Mouse (Mus musculus) heart, embryonic 11.5 days (tissue): ENCODE measurements around the gene Nisch. TPM values are rescaled to one million over a fixed set of nuclear protein-coding genes. Genes with fewer than 3 reads are reported as not detected.
A peak's percentile ranks its signal among the peaks of the same experiment; 100 is the strongest.

Experiments used
- ATAC-seq: fragments of 200-750 bp; cut with Nextera tagmentation; replicated peaks from 2 replicates; pipeline ENCODE4 v1.8.0; 2017; ENCODE audit warnings: moderate library complexity; ENCODE audit not compliant: insufficient number of reproducible peaks, low FRiP score, low TSS enrichment
- H3K27ac ChIP-seq: fragments of 300-500 bp; sonication (generic); 2 replicates; pipeline ENCODE4 v1.5.1; 2014; ENCODE audit warnings: mild to moderate bottlenecking, low read depth, low read length
- H3K27me3 ChIP-seq: fragments of 300-500 bp; sonication (generic); 2 replicates; pipeline ENCODE4 v1.6.1; 2014; ENCODE audit warnings: mild to moderate bottlenecking, low read length, mixed read lengths; ENCODE audit not compliant: control insufficient read depth, insufficient read depth
- H3K36me3 ChIP-seq: fragments of 300-500 bp; sonication (generic); 2 replicates; pipeline ENCODE4 v1.6.1; 2014; ENCODE audit warnings: mild to moderate bottlenecking, low read length, moderate library complexity, mixed read lengths; ENCODE audit not compliant: control insufficient read depth, insufficient read depth
- H3K4me1 ChIP-seq: fragments of 300-500 bp; sonication (generic); 2 replicates; pipeline ENCODE4 v1.6.1; 2014; ENCODE audit warnings: low read length; ENCODE audit not compliant: control insufficient read depth, insufficient read depth
- H3K4me2 ChIP-seq: fragments of 300-500 bp; sonication (generic); 2 replicates; pipeline ENCODE4 v1.6.1; 2014; ENCODE audit warnings: mild to moderate bottlenecking, moderate library complexity
- H3K4me3 ChIP-seq: fragments of 300-500 bp; sonication (generic); 2 replicates; pipeline ENCODE4 v1.5.1; 2014; ENCODE audit warnings: low read depth, low read length
- H3K9ac ChIP-seq: fragments of 300-500 bp; sonication (generic); 2 replicates; pipeline ENCODE4 v1.6.1; 2014; ENCODE audit warnings: mild to moderate bottlenecking, low read depth, low read length, moderate library complexity
- H3K9me3 ChIP-seq: fragments of 300-500 bp; sonication (generic); replicated peaks from 2 replicates; pipeline ENCODE4 v1.6.1; 2016; ENCODE audit warnings: low read length; ENCODE audit not compliant: control insufficient read depth
- WGBS: fragments of 180-500 bp; shearing (Covaris S2); extraction: QIAGEN DNeasy Blood & Tissue Kit; methylation state at CpG from one replicate; pipeline ENCODE4 v1.1.7; 2014; ENCODE audit not compliant: insufficient replicate concordance; 5-methylcytosine and 5-hydroxymethylcytosine counted together
- polyA plus RNA-seq: library from polyadenylated mRNA; unstranded; fragments of >200 nt; fragmentation: Nextera tagmentation; extraction: Ambion mirVana; gene quantifications from 2 replicates; pipeline ENCODE4 v1.2.1, GENCODE M21; 2014

Gene Nisch
- polyA plus RNA-seq, 1 experiment from 2014 or later, result 286 TPM

DNA sequence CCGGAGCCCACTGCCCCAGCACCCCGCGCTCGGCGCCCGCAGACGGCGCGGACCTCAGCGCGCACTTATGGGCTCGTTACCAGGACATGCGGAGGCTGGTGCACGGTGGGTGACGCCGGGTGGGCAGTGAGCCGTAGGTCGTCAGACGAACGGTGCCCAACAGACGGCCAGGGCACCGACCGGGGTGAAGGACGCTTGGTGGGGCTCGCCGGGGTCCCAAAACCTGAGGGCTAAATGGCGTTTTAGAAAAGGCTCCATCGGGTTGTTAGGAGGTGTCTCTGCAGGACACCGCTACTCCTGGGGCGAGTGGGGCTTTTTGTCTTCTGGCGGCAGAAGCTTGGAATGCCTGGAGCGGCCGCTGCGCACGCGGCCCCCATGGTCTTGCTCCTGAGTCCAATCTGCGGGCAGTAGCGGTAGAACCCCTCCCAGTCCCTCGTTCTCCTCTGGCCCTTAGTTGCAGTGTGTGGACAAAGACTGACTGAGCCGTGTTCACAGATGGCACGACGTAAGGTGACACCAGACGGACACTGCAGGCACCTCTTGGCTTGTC lies 85.4 kb downstream of the Nisch start:
- peak; percentile 4; the same call in 1 of the 2 replicates for ATAC-seq

DNA sequence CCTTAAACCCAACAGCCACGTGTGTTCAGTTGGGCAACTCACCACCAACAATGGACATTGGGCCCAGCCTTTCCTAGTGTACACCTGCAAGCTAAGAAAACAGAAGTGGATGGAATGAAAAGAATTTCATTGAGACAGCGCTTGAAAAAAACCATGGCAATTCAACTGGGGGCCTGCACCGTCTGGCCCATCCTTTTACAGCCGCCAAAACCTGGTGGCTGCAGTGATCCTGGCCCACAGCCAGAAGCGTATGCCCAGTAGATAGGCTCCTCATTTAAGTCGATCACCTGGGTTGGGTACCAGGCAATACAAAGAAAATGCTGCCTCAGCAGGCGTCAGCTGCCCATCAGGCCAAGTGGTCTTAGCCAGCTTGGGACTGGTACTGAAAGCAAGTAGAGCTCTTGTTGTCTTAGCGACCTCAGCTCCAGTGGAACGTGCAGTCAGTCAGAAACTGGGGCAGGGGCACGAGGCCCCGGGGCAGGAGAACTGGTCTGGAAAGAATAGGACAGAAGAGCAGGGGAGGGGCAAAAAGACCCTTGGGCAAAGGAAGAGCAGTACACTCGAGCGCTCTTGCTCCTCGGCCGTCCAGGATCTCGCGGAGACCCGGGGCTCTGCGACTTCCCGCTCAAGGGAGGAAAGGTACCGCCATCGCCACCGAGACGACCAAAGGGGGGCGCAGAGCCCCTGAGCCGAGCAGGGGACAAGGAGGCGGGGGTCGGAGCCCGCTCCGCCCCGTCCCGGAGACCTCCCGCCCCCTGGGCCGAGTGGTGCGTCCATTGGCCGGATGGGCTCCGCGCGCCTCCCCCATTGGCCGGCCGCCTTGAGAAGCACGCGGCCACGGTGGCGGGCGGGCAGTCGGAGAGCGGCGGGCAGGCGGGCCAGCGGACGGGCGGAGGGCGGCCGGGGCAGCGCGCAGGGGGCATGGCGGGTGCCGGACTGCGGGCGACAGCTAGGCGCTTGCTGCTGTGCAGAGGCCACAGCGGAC lies 86.2 kb downstream of the Nisch start, which contains the start of gene Nt5dc2:
Gene Nt5dc2 (plus strand): TSS at position 818 of the 985 bp plus-strand sequence.
- peak within 1 kb of the TSS; percentile 93 for H3K27ac ChIP-seq
- peak within 1 kb of the TSS; percentile 81 for H3K4me2 ChIP-seq
- peaks cover 4% of the 10 kb centered on the region for H3K36me3 ChIP-seq
- WGBS, result 5% methylated on average over 57 of the region's 63 CpGs
- no peaks in the 10 kb centered on the region for H3K9me3 ChIP-seq
- ATAC-seq, result peak; percentile 80
- H3K27me3 ChIP-seq, result no peaks in the 10 kb centered on the region
- H3K4me3 ChIP-seq, result peak within 1 kb of the TSS; percentile 87
- peaks cover 34% of the 10 kb centered on the region for H3K4me1 ChIP-seq
- peak within 1 kb of the TSS; percentile 85 for H3K9ac ChIP-seq

More for the DNA sequence above, 85.4 kb downstream of the Nisch start:
- no peaks in the 10 kb centered on the region for H3K27me3 ChIP-seq
- no peaks in the 10 kb centered on the region for H3K9me3 ChIP-seq
- peaks cover 12% of the 10 kb centered on the region for H3K36me3 ChIP-seq
- peak overlapping the region; percentile 85 for H3K9ac ChIP-seq
- H3K4me3 ChIP-seq, result peak overlapping the region; percentile 87
- H3K27ac ChIP-seq, result peak overlapping the region; percentile 93
- peaks cover 30% of the 10 kb centered on the region for H3K4me1 ChIP-seq
- WGBS, result under 1% methylated on average over 43 of the region's 43 CpGs
- peak overlapping the region; percentile 81 for H3K4me2 ChIP-seq

DNA sequence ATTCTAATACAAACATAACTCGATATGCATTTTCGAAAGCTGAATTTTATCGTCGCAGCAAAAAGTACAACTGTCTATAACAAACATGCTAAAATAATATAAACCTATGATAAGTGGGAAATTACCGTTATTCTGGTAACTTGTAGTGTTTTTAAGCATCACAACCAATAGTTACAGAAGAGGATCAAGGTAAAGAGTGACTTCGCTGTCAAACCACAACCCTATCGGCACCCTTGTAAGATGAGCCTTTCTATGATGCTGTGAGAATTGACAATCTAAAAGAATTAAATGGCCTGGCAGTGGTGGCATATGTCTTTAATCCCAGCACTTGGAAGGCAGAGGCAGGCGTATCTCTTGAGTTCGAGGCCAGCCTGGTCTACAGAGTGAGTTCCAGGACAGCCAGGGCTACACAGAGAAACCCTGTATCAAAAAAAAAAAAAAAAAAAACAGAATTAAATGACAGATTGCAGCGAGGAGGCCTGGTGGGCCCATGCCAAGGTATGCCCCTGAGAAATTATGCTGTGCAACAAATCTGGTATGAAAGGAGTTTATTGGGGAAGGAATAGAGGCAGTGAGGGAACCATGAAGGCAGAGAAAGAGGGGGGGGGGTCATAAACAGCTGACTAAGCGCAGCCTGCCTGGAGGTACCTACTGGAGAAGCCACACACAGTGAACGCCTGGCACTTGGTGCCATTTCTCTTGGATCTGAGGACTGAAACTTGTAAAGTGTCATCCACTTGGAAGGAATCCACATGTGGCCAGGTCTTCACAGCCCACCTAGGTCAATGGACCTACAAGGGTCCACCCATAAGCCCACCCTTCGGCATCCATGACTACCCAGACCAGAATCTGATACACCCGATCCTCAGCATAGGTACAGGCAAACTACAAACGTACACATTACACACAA lies 87.2 kb downstream of the Nisch start:
- H3K4me1 ChIP-seq, result peaks cover 37% of the 10 kb centered on the region
- H3K4me3 ChIP-seq, result peak overlapping the region; percentile 87; the same call in 1 of the 2 replicates
- no peaks in the 10 kb centered on the region for H3K27me3 ChIP-seq
- H3K9ac ChIP-seq, result peak overlapping the region; percentile 85; the same call in 1 of the 2 replicates
- H3K27ac ChIP-seq, result peak overlapping the region; percentile 93
- H3K4me2 ChIP-seq, result peak overlapping the region; percentile 81
- WGBS, result 67% methylated on average over 15 of the region's 15 CpGs
- H3K36me3 ChIP-seq, result no peaks in the 10 kb centered on the region; the same call in 1 of the 2 replicates
- H3K9me3 ChIP-seq, result no peaks in the 10 kb centered on the region
- no peak for ATAC-seq

DNA sequence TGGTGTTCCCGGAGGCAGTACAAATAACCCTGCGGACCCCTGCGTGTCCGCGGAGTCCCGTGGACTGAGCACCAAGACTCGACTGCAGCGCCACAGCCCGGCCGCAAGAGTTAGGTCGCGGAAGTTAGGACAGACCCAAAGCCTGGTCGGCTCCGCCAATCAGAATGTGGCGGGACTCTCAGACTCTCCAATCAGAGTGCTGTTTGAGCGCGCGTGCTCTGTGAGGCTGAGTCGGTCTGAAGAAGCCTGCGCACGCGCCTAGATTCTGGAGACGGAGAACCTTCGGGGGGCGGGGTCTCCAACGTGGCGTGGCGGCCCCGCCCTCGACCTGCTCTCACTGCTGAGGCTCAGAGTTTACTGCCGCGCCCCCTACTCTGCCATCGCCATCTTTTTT lies 87.9 kb downstream of the Nisch start, which contains the start of gene Smim4:
Gene Smim4 (minus strand): TSS at position 131 of the 394 bp plus-strand sequence.
- H3K27me3 ChIP-seq, result no peaks in the 10 kb centered on the region
- peak within 1 kb of the TSS; percentile 81 for H3K4me2 ChIP-seq
- H3K9me3 ChIP-seq, result no peaks in the 10 kb centered on the region
- H3K4me3 ChIP-seq, result peak within 1 kb of the TSS; percentile 86
- peaks cover 37% of the 10 kb centered on the region for H3K4me1 ChIP-seq
- peaks cover 2% of the 10 kb centered on the region; the same call in 1 of the 2 replicates for H3K36me3 ChIP-seq
- ATAC-seq, result peak; percentile 90
- H3K9ac ChIP-seq, result peak within 1 kb of the TSS; percentile 95
- peak within 1 kb of the TSS; percentile 94 for H3K27ac ChIP-seq
- WGBS, result under 1% methylated on average over 33 of the region's 33 CpGs

DNA sequence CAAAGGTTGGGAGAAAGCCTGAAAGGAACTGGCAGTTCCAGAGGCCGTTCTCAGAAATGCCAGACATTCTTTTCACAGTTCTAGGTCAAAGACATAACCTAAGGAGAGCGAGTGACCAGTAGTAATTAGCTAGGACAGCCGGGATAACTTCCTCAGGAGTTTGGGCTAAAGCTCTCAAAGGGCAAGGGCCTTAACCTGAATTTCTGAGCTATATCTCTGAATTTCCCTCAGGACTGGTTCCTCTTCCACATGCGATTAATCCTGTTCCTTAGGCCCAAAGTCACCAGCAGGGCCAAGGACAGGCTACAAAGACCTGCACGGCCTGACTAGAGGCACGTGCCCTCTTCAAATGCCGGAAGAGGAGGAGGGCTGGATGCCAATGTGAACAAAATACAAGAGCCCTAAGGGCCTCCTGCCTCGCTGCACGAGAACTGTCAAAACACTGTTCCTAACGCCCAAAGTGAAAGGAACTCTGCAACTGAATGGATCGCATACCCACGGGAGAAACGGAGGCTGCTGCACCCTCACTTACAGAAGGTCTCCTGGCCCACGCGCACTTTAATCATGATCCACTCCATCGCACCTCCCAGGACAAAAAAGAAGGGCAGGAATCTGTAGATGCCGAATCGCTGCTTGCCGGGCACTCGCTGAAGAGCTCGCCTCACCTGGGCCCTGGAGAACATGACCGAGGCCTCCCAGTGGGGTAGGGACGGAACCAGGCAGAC lies 88.5 kb downstream of the Nisch start:
- 1% methylated on average over 23 of the region's 23 CpGs for WGBS
- H3K27me3 ChIP-seq, result no peaks in the 10 kb centered on the region
- peaks cover 34% of the 10 kb centered on the region for H3K4me1 ChIP-seq
- H3K36me3 ChIP-seq, result peaks cover 6% of the 10 kb centered on the region; the same call in 1 of the 2 replicates
- peak overlapping the region; percentile 94 for H3K27ac ChIP-seq
- H3K9me3 ChIP-seq, result no peaks in the 10 kb centered on the region
- H3K4me3 ChIP-seq, result peak overlapping the region; percentile 86
- H3K4me2 ChIP-seq, result peak overlapping the region; percentile 81
- peak overlapping the region; percentile 95 for H3K9ac ChIP-seq
- ATAC-seq, result no peak

DNA sequence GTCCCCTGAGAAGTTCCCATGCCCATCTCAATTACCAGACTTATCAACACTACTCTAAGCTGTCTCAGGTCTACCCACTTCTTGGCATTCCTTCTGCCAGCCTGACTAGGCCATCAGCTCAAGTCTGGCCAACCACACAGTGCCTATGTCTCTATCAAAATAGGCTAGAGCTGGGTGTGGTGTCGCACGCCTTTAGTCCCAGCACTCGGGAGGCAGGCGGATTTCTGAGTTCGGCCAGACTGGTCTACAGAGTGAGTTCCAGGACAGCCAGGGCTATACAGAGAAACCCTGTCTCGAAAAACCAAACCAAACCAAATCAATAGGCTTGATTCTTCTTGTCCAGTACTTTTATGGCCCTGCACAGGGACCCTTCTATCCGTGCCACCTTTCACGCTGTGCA lies 89.9 kb downstream of the Nisch start:
- ATAC-seq, result no peak
- H3K9me3 ChIP-seq, result no peaks in the 10 kb centered on the region
- H3K9ac ChIP-seq, result no peak overlapping the region
- H3K36me3 ChIP-seq, result peaks cover 9% of the 10 kb centered on the region; the same call in 1 of the 2 replicates
- peak overlapping the region; percentile 15; the same call in 1 of the 2 replicates for H3K4me3 ChIP-seq
- H3K27ac ChIP-seq, result peak overlapping the region; percentile 7; the same call in 1 of the 2 replicates
- peak overlapping the region; percentile 59 for H3K4me2 ChIP-seq
- H3K4me1 ChIP-seq, result peaks cover 19% of the 10 kb centered on the region
- 92% methylated on average over 8 of the region's 8 CpGs for WGBS
- no peaks in the 10 kb centered on the region for H3K27me3 ChIP-seq

DNA sequence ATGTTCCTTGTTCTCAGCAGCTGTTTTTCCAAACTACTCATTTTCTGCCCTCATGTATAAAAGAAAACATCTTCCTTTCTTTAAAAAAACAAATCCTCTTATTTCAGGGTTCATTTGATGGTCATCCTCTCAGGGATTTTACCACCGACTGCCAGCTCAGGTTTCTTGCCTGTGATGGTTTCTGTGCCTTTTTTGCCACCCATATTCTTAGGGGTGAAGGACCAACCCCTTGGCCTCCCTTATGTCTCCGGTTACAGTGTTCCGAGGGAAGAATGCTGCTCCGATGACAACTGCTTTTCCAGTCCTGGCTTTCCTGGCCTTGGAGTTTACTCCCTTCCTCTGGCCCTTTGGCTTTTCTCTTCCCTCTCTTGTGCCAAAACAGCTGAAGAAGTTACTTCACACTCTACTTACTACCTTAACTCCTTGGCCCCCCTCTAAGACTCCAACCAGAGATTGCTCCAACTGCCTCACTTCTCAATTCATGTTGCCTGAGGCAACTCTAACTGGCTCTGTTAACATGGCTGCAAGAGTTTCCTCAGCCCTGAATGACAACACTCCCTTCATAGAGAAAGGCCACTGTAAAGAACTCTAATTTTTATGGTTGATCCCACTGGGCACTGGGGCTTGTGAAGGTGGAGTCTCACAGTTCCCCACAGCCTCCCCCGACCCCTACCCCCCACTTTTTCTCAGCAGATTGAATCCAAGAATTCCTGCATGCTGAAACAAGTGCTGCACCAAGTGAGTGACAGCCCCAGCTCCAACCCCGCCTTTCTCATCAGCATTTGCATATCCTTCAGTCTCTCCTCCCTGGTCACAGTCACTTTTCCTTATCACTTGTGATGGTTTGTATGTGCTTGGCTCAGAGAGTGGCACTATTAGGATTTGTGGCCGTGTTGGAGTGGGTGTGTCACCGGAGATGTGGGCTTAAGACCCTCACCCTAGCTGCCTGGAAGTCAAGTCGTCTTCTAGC lies 91.4 kb downstream of the Nisch start:
- peak overlapping the region; percentile 10; the same call in 1 of the 2 replicates for H3K27ac ChIP-seq
- H3K4me3 ChIP-seq, result no peak overlapping the region
- peak overlapping the region; percentile 2; the same call in 1 of the 2 replicates for H3K4me2 ChIP-seq
- no peak for ATAC-seq
- H3K4me1 ChIP-seq, result peaks cover 17% of the 10 kb centered on the region
- no peaks in the 10 kb centered on the region for H3K9me3 ChIP-seq
- WGBS, result 57% methylated on average over 9 of the region's 9 CpGs
- H3K9ac ChIP-seq, result peak overlapping the region; percentile 7; the same call in 1 of the 2 replicates
- H3K27me3 ChIP-seq, result no peaks in the 10 kb centered on the region
- H3K36me3 ChIP-seq, result peaks cover 9% of the 10 kb centered on the region; the same call in 1 of the 2 replicates
